Mouse (Mus musculus): ENCODE measurements at regions not wholly inside any gene's neighbourhood (a gene's known extent, or its start where the extent isn't known, plus 50 kb on each side); places are given as distances from the start of the nearest gene placed in this dataset.

- no peak for ATAC-seq (replicated peaks; ENCODE audit: low FRiP score, low TSS enrichment, poor library complexity, severe bottlenecking)
Observed at GRCm38 (mm10) chr6:50046721-50047120, 63.3 kb upstream of the Mpp6 start.

GRCm38 (mm10) chr6:50052416-50052815, 57.6 kb upstream of the Mpp6 start:
- ATAC-seq (replicated peaks; ENCODE audit: low FRiP score, low TSS enrichment, poor library complexity, severe bottlenecking): no peak

GRCm38 (mm10) chr6:50053086-50053485, 57.0 kb upstream of the Mpp6 start:
- ATAC-seq (replicated peaks; ENCODE audit: low FRiP score, low TSS enrichment, poor library complexity, severe bottlenecking): no peak

- no peak for ATAC-seq (replicated peaks; ENCODE audit: low FRiP score, low TSS enrichment, poor library complexity, severe bottlenecking)
Observed at GRCm38 (mm10) chr6:50054233-50054632, 55.8 kb upstream of the Mpp6 start.

- no peak for ATAC-seq (replicated peaks; ENCODE audit: low FRiP score, low TSS enrichment, poor library complexity, severe bottlenecking)
Observed at GRCm38 (mm10) chr6:50058596-50058995, 51.4 kb upstream of the Mpp6 start.

- no peak for ATAC-seq (replicated peaks; ENCODE audit: low FRiP score, low TSS enrichment, poor library complexity, severe bottlenecking)
Observed at GRCm38 (mm10) chr6:50059917-50060316, 50.1 kb upstream of the Mpp6 start.
